Mouse (Mus musculus): Measurements from ENCODE around the gene Cage1.

GRCm38 (mm10) chr13:37999713-38000112 is 37.2 kb downstream of the Cage1 start:
- TF ChIP-seq CTCF (IDR thresholded peaks at IDR 0.05; ENCODE audit: low read depth, low read length) (no peak), POLR2A (IDR thresholded peaks at IDR 0.05; ENCODE audit: extremely low read depth, insufficient read depth, low read length) (no peak)

Data from liver, adult 2 months (tissue).